9 mouse cellular contexts compared by ENCODE assay signal in genomic region chr17:35829737-35830136, GRCm38 (mm10). TPM values are rescaled to one million over a fixed set of nuclear protein-coding genes. Genes with fewer than 3 reads are reported as not detected.
DNase-seq lines count a peak whose midpoint lies in the region; ATAC-seq lines count a peak whose summit lies in the region.
"Had no signal": no experiment of that assay in that cellular context is flagged by ENCODE, and none has a peak within 500 bp of the region (broad histone marks: within the 10 kb centered on the region; RNA-seq: fewer than 3 reads in every experiment).

No protein-coding gene starts in this region.

- ATAC-seq in hindbrain, embryonic 15.5 days (ENCODE audit: low FRiP score, low read depth) = 0 out of 2 replicates have a peak, but pooled peaks have one; percentile 36
- peak; percentile 96 for ATAC-seq in megakaryocyte progenitor cell, adult 5-6 weeks (replicated peaks; ENCODE audit: poor library complexity)

- intact Hi-C loops in left cerebral cortex, postnatal 14 days (cut with DNase I) = loop anchor here (10.0 kb wide), 1 partner anchor 145 kb away; the partner anchor contains the start of gene Gnl1

- no peak overlapping the region for H3K9ac ChIP-seq in hindbrain, embryonic 15.5 days

- H3K4me1 ChIP-seq in hindbrain, embryonic 15.5 days (replicated peaks) = peaks cover 29% of the 10 kb centered on the region

- DNase-seq in R1 (ENCODE audit: low read depth, low spot score) = peak; percentile 89
- DNase-seq in cerebellum, postnatal 14 days = peak; percentile 77 to 87
- peak; percentile 72 to 77 for DNase-seq in frontal cortex, postnatal 25 days (ENCODE audit: low spot score in 2 of 2)
- DNase-seq in left cerebral cortex, postnatal 14 days (ENCODE audit: low spot score in 2 of 2) = peak; percentile 85 to 87
- DNase-seq in right cerebral cortex, postnatal 25 days = peak; percentile 84
- DNase-seq in urinary bladder, postnatal 4 days (ENCODE audit: low spot score in 2 of 2) = peak; percentile 82 to 91

- no peak overlapping the region; the same call in 1 of the 2 replicates for H3K4me2 ChIP-seq in hindbrain, embryonic 15.5 days

- H3K27ac ChIP-seq in hindbrain, embryonic 15.5 days (replicated peaks) = no peak overlapping the region
- H3K27ac ChIP-seq: macrophage had no signal

- WGBS in hindbrain, embryonic 15.5 days = 7% methylated on average over 21 of the region's 21 CpGs

- H3K27me3 ChIP-seq in hindbrain, embryonic 15.5 days = no peaks in the 10 kb centered on the region

- H3K36me3 ChIP-seq in hindbrain, embryonic 15.5 days = peaks cover 57% of the 10 kb centered on the region

- H3K9me3 ChIP-seq in hindbrain, embryonic 15.5 days = no peaks in the 10 kb centered on the region

- 0 out of 2 replicates have a peak overlapping the region, but pooled peaks have one; percentile 0 for H3K4me3 ChIP-seq in hindbrain, embryonic 15.5 days

RNA-seq across cellular contexts. Expression of gene Flot1, which starts 6.7 kb away (rescaled TPM):
- polyA plus RNA-seq in hindbrain, embryonic 15.5 days (2015; fragmentation: Nextera tagmentation; extraction: Ambion mirVana) = 111 and 116 TPM in 2 replicates
- total RNA-seq in left cerebral cortex, postnatal 14 days (2021) = 100 to 1,000 TPM; 153 to 168 TPM
- total RNA-seq in megakaryocyte progenitor cell, adult 5-6 weeks (2015) = 52.9 and 58.3 TPM in 2 replicates
- total RNA-seq in megakaryocyte progenitor cell, adult 5-6 weeks (2017) = 65.1 and 74.4 TPM in 2 replicates

RNA-seq across cellular contexts. Expression of gene Ier3, which starts 8.3 kb away (rescaled TPM):
- 12.7 and 16.3 TPM in 2 replicates for polyA plus RNA-seq in hindbrain, embryonic 15.5 days (2015; fragmentation: Nextera tagmentation; extraction: Ambion mirVana)
- total RNA-seq in left cerebral cortex, postnatal 14 days (2021) = 1 to 10 TPM; 5.4 to 5.7 TPM
- 28.1 and 41.7 TPM in 2 replicates for total RNA-seq in megakaryocyte progenitor cell, adult 5-6 weeks (2015)
- total RNA-seq in megakaryocyte progenitor cell, adult 5-6 weeks (2017) = 24.6 and 33.1 TPM in 2 replicates

RNA-seq across cellular contexts. Expression of gene Tubb5, which starts 8.4 kb away (rescaled TPM):
- polyA plus RNA-seq in hindbrain, embryonic 15.5 days (2015; fragmentation: Nextera tagmentation; extraction: Ambion mirVana) = 1,681 and 1,706 TPM in 2 replicates
- 100 to 1,000 TPM; 771 to 797 TPM for total RNA-seq in left cerebral cortex, postnatal 14 days (2021)
- total RNA-seq in megakaryocyte progenitor cell, adult 5-6 weeks (2015) = 871 and 938 TPM in 2 replicates
- total RNA-seq in megakaryocyte progenitor cell, adult 5-6 weeks (2017) = 947 and 991 TPM in 2 replicates

RNA-seq across cellular contexts. Expression of gene Mdc1, which starts 11.6 kb away (rescaled TPM):
- polyA plus RNA-seq in hindbrain, embryonic 15.5 days (2015; fragmentation: Nextera tagmentation; extraction: Ambion mirVana) = 10.0 and 10.5 TPM in 2 replicates
- total RNA-seq in left cerebral cortex, postnatal 14 days (2021) = 10 to 100 TPM; 10.7 to 14.6 TPM
- 77.6 and 77.8 TPM in 2 replicates for total RNA-seq in megakaryocyte progenitor cell, adult 5-6 weeks (2015)
- total RNA-seq in megakaryocyte progenitor cell, adult 5-6 weeks (2017) = 17.5 and 17.6 TPM in 2 replicates

RNA-seq across cellular contexts. Expression of gene Nrm, which starts 31.4 kb away (rescaled TPM):
- polyA plus RNA-seq in hindbrain, embryonic 15.5 days (2015; fragmentation: Nextera tagmentation; extraction: Ambion mirVana) = 22.1 and 22.6 TPM in 2 replicates
- 1 to 10 TPM; 5.1 TPM for total RNA-seq in left cerebral cortex, postnatal 14 days (2021)
- total RNA-seq in megakaryocyte progenitor cell, adult 5-6 weeks (2015) = 47.4 and 64.5 TPM in 2 replicates
- total RNA-seq in megakaryocyte progenitor cell, adult 5-6 weeks (2017) = 43.1 and 50.1 TPM in 2 replicates
